Mouse (Mus musculus): ENCODE measurements around the gene Eef1a2.

DNA sequence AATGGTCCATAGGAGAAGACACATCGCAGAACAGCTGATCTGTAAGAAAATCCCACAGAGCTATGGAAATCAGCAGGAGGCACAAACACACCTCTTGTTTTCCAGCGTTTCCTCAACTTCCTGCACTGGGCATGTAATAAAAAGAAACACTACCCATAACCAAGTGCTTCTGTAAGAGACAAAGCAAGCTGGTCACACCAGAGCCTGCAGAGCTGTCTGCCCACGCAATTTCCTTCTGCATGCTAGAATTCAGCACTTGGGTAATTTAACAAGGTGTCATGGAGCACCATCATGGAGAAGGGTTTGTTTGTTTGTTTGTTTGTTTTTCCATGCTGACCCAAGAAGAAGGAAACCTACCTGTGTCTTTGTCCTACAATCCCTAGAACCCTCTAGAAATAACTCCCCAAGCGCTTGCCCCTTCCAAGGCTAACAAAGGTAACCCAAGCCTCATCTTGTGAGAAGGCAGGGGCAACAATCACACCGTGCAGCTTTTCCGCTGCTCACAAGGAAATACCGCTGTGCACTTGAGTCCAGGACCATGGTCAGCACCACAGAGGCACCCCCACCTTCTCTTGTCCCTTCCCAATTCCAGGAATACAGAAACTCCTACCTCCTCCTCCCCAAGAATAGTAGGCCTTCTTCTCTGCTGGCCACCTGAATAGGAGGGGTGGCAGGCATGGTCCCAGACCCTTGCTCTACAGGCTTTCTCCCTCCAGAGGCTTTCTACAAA lies 30.9 kb downstream of the Eef1a2 start:
- TF ChIP-seq CTCF (IDR thresholded peaks at IDR 0.05; ENCODE audit: low read depth, low read length) (no peak), POLR2A (IDR thresholded peaks at IDR 0.05; ENCODE audit: extremely low read depth, insufficient read depth, low read length) (no peak)

All from liver, adult 2 months (tissue).